Comparison of ENCODE assay signal across 14 mouse cellular contexts in genomic region chr8:61374059-61374755, GRCm38 (mm10).
DNase-seq lines count a peak whose midpoint lies in the region; ATAC-seq and TF ChIP-seq lines count a peak whose summit lies in the region.
"Had no signal": no experiment of that assay in that cellular context is flagged by ENCODE, and none has a peak within 500 bp of the region (broad histone marks: within the 10 kb centered on the region; RNA-seq: fewer than 3 reads in every experiment).

No protein-coding gene starts in this region.

- no peaks in the 10 kb centered on the region for H3K9me3 ChIP-seq in intestine, postnatal 0 days (ENCODE audit: control insufficient read depth)
- H3K9me3 ChIP-seq in intestine, embryonic 16.5 days (ENCODE audit: control insufficient read depth, low read length): no peaks in the 10 kb centered on the region
- no peaks in the 10 kb centered on the region for H3K9me3 ChIP-seq in limb, embryonic 10.5 days (replicated peaks)
- H3K9me3 ChIP-seq: G1E; heart, embryonic 12.5 days; neural tube, embryonic 12.5 days had no signal

- H3K4me2 ChIP-seq in intestine, postnatal 0 days (replicated peaks; ENCODE audit: low read depth): no peak overlapping the region
- no peak overlapping the region for H3K4me2 ChIP-seq in intestine, embryonic 16.5 days (ENCODE audit: low read depth, low read length)
- H3K4me2 ChIP-seq: heart, embryonic 12.5 days; neural tube, embryonic 12.5 days had no signal

- intact Hi-C loops in left cerebral cortex, postnatal 36 days (cut with DNase I): no loop called here

- no peak overlapping the region for H3K27ac ChIP-seq in intestine, postnatal 0 days (ENCODE audit: low read depth, low read length)
- H3K27ac ChIP-seq in intestine, embryonic 16.5 days (ENCODE audit: low read length): no peak overlapping the region
- 0 out of 2 replicates have a peak overlapping the region, but pooled peaks have one; percentile 25 for H3K27ac ChIP-seq in limb, embryonic 10.5 days
- H3K27ac ChIP-seq: neural tube, embryonic 12.5 days had no signal

- no peak for ATAC-seq in intestine, postnatal 0 days
- no peak for ATAC-seq in intestine, embryonic 16.5 days
- ATAC-seq in common myeloid progenitor, adult 5-6 weeks (replicated peaks; ENCODE audit: low read depth, poor library complexity, severe bottlenecking): 0 out of 2 replicates have a peak, but pooled peaks have one; percentile 52

- no peak overlapping the region for H3K4me3 ChIP-seq in intestine, postnatal 0 days (ENCODE audit: low read depth, low read length)
- no peak overlapping the region for H3K4me3 ChIP-seq in intestine, embryonic 16.5 days (ENCODE audit: low read length)
- H3K4me3 ChIP-seq in limb, embryonic 10.5 days: no peak overlapping the region
- H3K4me3 ChIP-seq: heart, embryonic 12.5 days; neural tube, embryonic 12.5 days had no signal

- no peaks in the 10 kb centered on the region for H3K27me3 ChIP-seq in intestine, postnatal 0 days (replicated peaks; ENCODE audit: control insufficient read depth, insufficient read depth, low read length)
- H3K27me3 ChIP-seq in intestine, embryonic 16.5 days (replicated peaks; ENCODE audit: control insufficient read depth, insufficient read depth, low read length): no peaks in the 10 kb centered on the region
- H3K27me3 ChIP-seq in limb, embryonic 10.5 days (ENCODE audit: low read depth, poor library complexity, severe bottlenecking): no peaks in the 10 kb centered on the region
- H3K27me3 ChIP-seq: heart, embryonic 12.5 days; neural tube, embryonic 12.5 days had no signal

- H3K36me3 ChIP-seq in intestine, postnatal 0 days (ENCODE audit: control insufficient read depth, insufficient read depth): peaks cover 25% of the 10 kb centered on the region
- 0 out of 2 replicates have a peak, but pooled peaks cover 8% of the 10 kb centered on the region for H3K36me3 ChIP-seq in intestine, embryonic 16.5 days (ENCODE audit: control insufficient read depth, insufficient read depth, low read length)
- peaks cover 20% of the 10 kb centered on the region for H3K36me3 ChIP-seq in limb, embryonic 10.5 days

- no peak overlapping the region for H3K9ac ChIP-seq in intestine, postnatal 0 days (ENCODE audit: low read depth, low read length)
- H3K9ac ChIP-seq in intestine, embryonic 16.5 days (ENCODE audit: low read depth, low read length): no peak overlapping the region
- H3K9ac ChIP-seq: heart, embryonic 12.5 days; neural tube, embryonic 12.5 days had no signal

- TF ChIP-seq CTCF in intestine, postnatal 0 days (IDR thresholded peaks at IDR 0.05; ENCODE audit: low read depth): peak; percentile 54

- no peaks in the 10 kb centered on the region; the same call in 1 of the 2 replicates for H3K4me1 ChIP-seq in intestine, postnatal 0 days (replicated peaks; ENCODE audit: control insufficient read depth, insufficient read depth, low read length)
- H3K4me1 ChIP-seq in intestine, embryonic 16.5 days (ENCODE audit: control insufficient read depth, insufficient read depth, low read length): peaks cover 3% of the 10 kb centered on the region; the same call in 1 of the 2 replicates
- H3K4me1 ChIP-seq in limb, embryonic 10.5 days: no peaks in the 10 kb centered on the region

- 85% methylated on average over 16 of the region's 16 CpGs for WGBS in intestine, postnatal 0 days
- WGBS in intestine, embryonic 16.5 days: 84% methylated on average over 16 of the region's 16 CpGs
- WGBS in limb, embryonic 10.5 days: 93% methylated on average over 16 of the region's 16 CpGs

- DNase-seq in CD4-positive, CD25-positive, alpha-beta regulatory T cell, adult 2 months (ENCODE audit: low read depth, low spot score): peak; percentile 38
- DNase-seq in limb, embryonic 10.5 days (ENCODE audit: low spot score): no peak
- DNase-seq in urinary bladder, adult 2 months (ENCODE audit: low spot score): no peak
- no peak for DNase-seq in gastrocnemius, postnatal 10 days
- DNase-seq in left cerebral cortex, postnatal 36 days (ENCODE audit: low spot score in 2 of 2): no peak
- DNase-seq: lung, postnatal 14 days; spleen, adult 18-20 months; thymus, postnatal 25 days had no signal
